In the genomic region with DNA sequence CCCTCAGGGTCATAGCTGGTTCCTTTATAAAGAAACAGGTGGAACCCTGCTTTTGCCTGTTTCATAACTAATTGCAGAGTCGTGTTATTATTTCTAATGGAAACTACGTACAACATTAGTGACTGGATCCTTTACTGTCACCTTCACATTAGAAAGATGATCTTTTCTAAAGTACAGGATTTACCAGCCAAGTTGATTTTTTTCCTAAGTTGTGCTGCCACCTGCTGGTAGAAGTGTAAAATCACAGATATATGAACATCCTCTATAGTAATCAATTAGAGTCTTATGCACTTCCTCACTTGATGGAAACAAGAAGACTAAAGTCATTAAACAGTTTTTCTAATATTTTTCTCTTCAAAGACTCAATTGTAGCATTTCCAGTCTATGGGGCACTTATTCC, we compare ENCODE assay signal across 9 mouse cellular contexts. TPM values are rescaled to one million over a fixed set of nuclear protein-coding genes. Genes with fewer than 3 reads are reported as not detected.
DNase-seq lines count a peak whose midpoint lies in the region; ATAC-seq and TF ChIP-seq lines count a peak whose summit lies in the region.
"Had no signal": no experiment of that assay in that cellular context is flagged by ENCODE, and none has a peak within 500 bp of the region (broad histone marks: within the 10 kb centered on the region; RNA-seq: fewer than 3 reads in every experiment).

No protein-coding gene starts in this region.

- peak; percentile 66 for DNase-seq in testis, postnatal 10 days (ENCODE audit: low spot score)
- DNase-seq in testis, postnatal 14 days (ENCODE audit: low spot score), result no peak
- DNase-seq in embryo, embryonic 11.5 days (ENCODE audit: low read depth, low spot score), result peak; percentile 59
- peak; percentile 76 for DNase-seq in naive thymus-derived CD4-positive, alpha-beta T cell, adult 2 months (ENCODE audit: low read depth)

- H3K36me3 ChIP-seq in intestine, postnatal 0 days (ENCODE audit: control insufficient read depth, insufficient read depth), result no peaks in the 10 kb centered on the region
- no peaks in the 10 kb centered on the region for H3K36me3 ChIP-seq in intestine, embryonic 15.5 days

- ATAC-seq in intestine, postnatal 0 days, result no peak
- ATAC-seq in intestine, embryonic 15.5 days, result no peak
- peak; percentile 57 for ATAC-seq in activated CD4-positive, CD25-positive, alpha-beta regulatory T cell, adult 4 months

- H3K27ac ChIP-seq in intestine, postnatal 0 days (ENCODE audit: low read depth, low read length), result no peak overlapping the region
- H3K27ac ChIP-seq in intestine, embryonic 15.5 days, result no peak overlapping the region
- H3K27ac ChIP-seq: macrophage had no signal

- no peak overlapping the region for H3K9ac ChIP-seq in intestine, postnatal 0 days (ENCODE audit: low read depth, low read length)
- H3K9ac ChIP-seq in intestine, embryonic 15.5 days, result no peak overlapping the region

- TF ChIP-seq CTCF in intestine, postnatal 0 days (IDR thresholded peaks at IDR 0.05; ENCODE audit: low read depth), result peak; percentile 74

- no peaks in the 10 kb centered on the region for H3K9me3 ChIP-seq in intestine, postnatal 0 days (ENCODE audit: control insufficient read depth)
- no peaks in the 10 kb centered on the region for H3K9me3 ChIP-seq in intestine, embryonic 15.5 days

- WGBS in intestine, postnatal 0 days, result 11% methylated on average over 2 of the region's 2 CpGs
- 8% methylated on average over 2 of the region's 2 CpGs for WGBS in intestine, embryonic 15.5 days

- no peak overlapping the region for H3K4me2 ChIP-seq in intestine, postnatal 0 days (replicated peaks; ENCODE audit: low read depth)
- H3K4me2 ChIP-seq in intestine, embryonic 15.5 days (replicated peaks), result no peak overlapping the region

- H3K4me3 ChIP-seq in intestine, postnatal 0 days (ENCODE audit: low read depth, low read length), result no peak overlapping the region
- H3K4me3 ChIP-seq in intestine, embryonic 15.5 days (replicated peaks), result no peak overlapping the region

- H3K27me3 ChIP-seq in intestine, postnatal 0 days (replicated peaks; ENCODE audit: control insufficient read depth, insufficient read depth, low read length), result no peaks in the 10 kb centered on the region
- H3K27me3 ChIP-seq in intestine, embryonic 15.5 days (replicated peaks), result no peaks in the 10 kb centered on the region

- no peaks in the 10 kb centered on the region for H3K4me1 ChIP-seq in intestine, postnatal 0 days (replicated peaks; ENCODE audit: control insufficient read depth, insufficient read depth, low read length)
- H3K4me1 ChIP-seq in intestine, embryonic 15.5 days (replicated peaks), result peaks cover 2% of the 10 kb centered on the region; the same call in 1 of the 2 replicates

RNA-seq across cellular contexts. Expression of gene Nphp3, which starts 5.8 kb away (rescaled TPM):
- 0.96 and 1.3 TPM in 2 replicates for polyA plus RNA-seq in intestine, postnatal 0 days (2015; fragmentation: Nextera tagmentation; extraction: Ambion mirVana)
- polyA plus RNA-seq in intestine, embryonic 15.5 days (2015; fragmentation: Nextera tagmentation; extraction: Ambion mirVana), result 3.4 and 3.5 TPM in 2 replicates
- polyA plus RNA-seq in activated CD4-positive, CD25-positive, alpha-beta regulatory T cell, adult 4 months (2017; shearing (Covaris generic)), result under 1 TPM; 0.23 to 0.82 TPM

RNA-seq across cellular contexts. Expression of gene Gm28305, which starts 44.0 kb away (rescaled TPM):
- not detected in 2 replicates for polyA plus RNA-seq in intestine, postnatal 0 days (2015; fragmentation: Nextera tagmentation; extraction: Ambion mirVana)
- polyA plus RNA-seq in intestine, embryonic 15.5 days (2015; fragmentation: Nextera tagmentation; extraction: Ambion mirVana), result not detected in 2 replicates
- polyA plus RNA-seq in activated CD4-positive, CD25-positive, alpha-beta regulatory T cell, adult 4 months (2017; shearing (Covaris generic)), result not detected
- polyA plus RNA-seq: frontal cortex, adult 2 months; macrophage had no signal
